Mouse (Mus musculus): ENCODE data around the gene Mpi. TPM values are rescaled to one million over a fixed set of nuclear protein-coding genes. Genes with fewer than 3 reads are reported as not detected.

The Mpi gene
- total RNA-seq, 4 experiments from 2014 or later, result 71.2 to 89.3 (median 74.4) TPM

Other genes with a start within 250 kb of the Mpi start
- gene Ppcdc, start 112.6 kb downstream of the Mpi start, total RNA-seq (2022), result 10 to 100 TPM in 1 of 4 experiments, 1 to 10 TPM in 3; 7.0 to 10.8 (median 7.6) TPM
- 1 to 10 TPM in 1 of 4 experiments, under 1 TPM in 3; 0.34 to 1.3 (median 0.76) TPM for gene Scamp5, start 84.7 kb downstream of the Mpi start, total RNA-seq (2022)
- gene Rpp25, start 48.7 kb downstream of the Mpi start, total RNA-seq (2022), result not detected
- gene Cox5a, start 31.5 kb downstream of the Mpi start, total RNA-seq (2022), result 1,000 to 10,000 TPM; 1,141 to 1,247 (median 1,173) TPM
- gene Fam219b, start 15.2 kb downstream of the Mpi start, total RNA-seq (2022), result 1 to 10 TPM; 4.3 to 6.5 (median 5.5) TPM
- gene Scamp2, start 8.2 kb upstream of the Mpi start, total RNA-seq (2022), result 10 to 100 TPM; 35.5 to 42.9 (median 37.1) TPM
- 1 to 10 TPM; 3.3 to 4.8 (median 4.2) TPM for gene Ulk3, start 36.7 kb upstream of the Mpi start, total RNA-seq (2022)
- not detected for gene Cplx3, start 53.5 kb upstream of the Mpi start, total RNA-seq (2022)
- not detected for gene Lman1l, start 68.0 kb upstream of the Mpi start, total RNA-seq (2022)
- 10 to 100 TPM in 1 of 4 experiments, 1 to 10 TPM in 3; 8.0 to 10.5 (median 8.8) TPM for gene Csk, start 100.9 kb upstream of the Mpi start, total RNA-seq (2022)
- gene Cyp1a2, start 130.9 kb upstream of the Mpi start, total RNA-seq (2022), result not detected
- under 1 TPM; 0.41 to 0.60 (median 0.52) TPM for gene Cyp1a1, start 135.2 kb upstream of the Mpi start, total RNA-seq (2022)
- gene Edc3, start 155.8 kb upstream of the Mpi start, total RNA-seq (2022), result 1 to 10 TPM; 4.8 to 6.7 (median 6.3) TPM
- 10 to 100 TPM; 41.4 to 61.1 (median 44.6) TPM for gene Clk3, start 213.1 kb upstream of the Mpi start, total RNA-seq (2022)

Measured in gastrocnemius, adult 8-10 months (tissue).